Mouse (Mus musculus): Measurements from ENCODE around the gene Slc25a44. TPM values are rescaled to one million over a fixed set of nuclear protein-coding genes. Genes with fewer than 3 reads are reported as not detected.
A peak's percentile ranks its signal among the peaks of the same experiment; 100 is the strongest.

Gene Slc25a44
- total and polyA plus RNA-seq, 2 experiments from 2014 or later = 36.9 to 63.3 TPM

DNA sequence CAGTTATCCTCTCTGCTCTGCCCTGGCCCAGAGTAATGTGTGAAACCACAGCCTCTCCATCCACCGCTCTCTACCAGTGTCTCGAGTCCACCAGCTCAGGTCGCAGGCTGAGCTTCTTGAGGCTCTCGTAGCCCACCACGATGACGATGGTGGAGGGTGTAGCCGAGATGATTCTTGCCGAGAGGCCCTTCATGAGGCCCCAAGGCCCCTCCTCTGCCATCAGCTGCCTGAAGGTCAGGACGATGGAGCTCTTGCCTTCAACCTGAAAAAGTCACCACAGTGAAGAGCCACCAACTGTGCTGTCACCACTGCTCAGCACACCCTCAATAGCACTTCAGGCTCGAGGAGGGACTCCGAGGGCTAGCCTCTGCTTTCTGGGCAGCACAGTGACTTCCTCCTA, 12.3 kb downstream of the Slc25a44 start:
- TF ChIP-seq CTCF (IDR thresholded peaks at IDR 0.05; ENCODE audit: low read depth) = no peak
- H3K4me1 ChIP-seq (ENCODE audit: insufficient read depth) = peaks cover 7% of the 10 kb centered on the region; the same call in 1 of the 2 replicates
- no peak overlapping the region for H3K27ac ChIP-seq (ENCODE audit: low read depth, low read length)
- H3K27me3 ChIP-seq (ENCODE audit: insufficient read depth, low read length) = no peaks in the 10 kb centered on the region
- H3K4me3 ChIP-seq (ENCODE audit: low read depth, low read length) = no peak overlapping the region
- H3K4me2 ChIP-seq (ENCODE audit: low read depth) = no peak overlapping the region
- no peaks in the 10 kb centered on the region for H3K9me3 ChIP-seq (ENCODE audit: low read length)
- DNase-seq (no peak), ATAC-seq (no peak)
- 91% methylated on average over 11 of the region's 11 CpGs for WGBS
- no peak overlapping the region for H3K9ac ChIP-seq
- peaks cover 59% of the 10 kb centered on the region for H3K36me3 ChIP-seq (ENCODE audit: insufficient read depth)

DNA sequence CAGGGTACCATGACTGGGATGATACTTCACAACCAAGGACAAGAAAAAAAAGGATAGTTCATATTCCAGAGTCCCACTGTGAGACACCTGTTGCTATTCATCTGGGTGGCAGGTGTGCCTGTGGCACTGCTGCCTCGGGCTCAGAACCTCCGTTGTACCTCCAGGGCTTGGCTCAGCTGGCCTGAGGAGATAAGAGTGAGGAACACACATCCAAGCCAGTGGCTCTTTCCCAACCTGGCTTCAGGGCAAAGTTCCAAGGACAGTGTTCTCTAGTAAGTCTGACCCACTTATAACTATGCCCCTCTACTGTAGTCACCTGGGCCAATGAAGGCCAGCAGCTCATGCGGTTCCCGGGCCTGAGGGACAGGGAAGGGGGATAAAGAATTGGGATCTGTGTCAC, 13.3 kb downstream of the Slc25a44 start:
- Histone ChIP-seq H3K27me3 (ENCODE audit: insufficient read depth, low read length) (no peaks in the 10 kb centered on the region), H3K9ac (no peak overlapping the region), H3K9me3 (ENCODE audit: low read length) (no peaks in the 10 kb centered on the region), H3K4me1 (ENCODE audit: insufficient read depth) (peaks cover 7% of the 10 kb centered on the region; the same call in 1 of the 2 replicates), H3K27ac (ENCODE audit: low read depth, low read length) (no peak overlapping the region), H3K4me3 (ENCODE audit: low read depth, low read length) (no peak overlapping the region), H3K4me2 (ENCODE audit: low read depth) (no peak overlapping the region), H3K36me3 (ENCODE audit: insufficient read depth) (peaks cover 53% of the 10 kb centered on the region)
- DNase-seq = no peak
- ATAC-seq = no peak
- 94% methylated on average over 4 of the region's 4 CpGs for WGBS
- TF ChIP-seq CTCF (IDR thresholded peaks at IDR 0.05; ENCODE audit: low read depth) = no peak

DNA sequence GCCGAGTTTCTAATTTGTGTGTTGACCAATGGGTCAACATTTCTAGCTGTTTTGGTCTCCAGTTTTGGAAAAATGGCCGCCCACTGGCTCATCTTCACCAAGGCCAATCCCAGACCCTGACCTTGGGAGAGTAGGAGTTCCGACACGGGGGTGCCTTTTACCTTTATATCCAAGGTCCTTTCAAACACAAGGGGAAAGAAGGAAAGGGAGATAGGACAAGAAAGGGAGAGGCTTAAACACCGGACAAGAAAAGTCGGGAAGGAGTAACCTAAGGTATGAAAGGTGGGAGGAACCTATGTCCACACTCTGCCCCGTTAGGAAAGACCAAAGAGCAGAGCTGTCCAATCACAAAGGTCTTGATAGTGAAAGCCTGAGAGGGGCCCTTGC, 14.3 kb downstream of the Slc25a44 start:
- 23% methylated on average over 7 of the region's 7 CpGs for WGBS
- DNase-seq = no peak
- ATAC-seq = no peak
- TF ChIP-seq CTCF (IDR thresholded peaks at IDR 0.05; ENCODE audit: low read depth) = no peak
- Histone ChIP-seq H3K36me3 (ENCODE audit: insufficient read depth) (peaks cover 42% of the 10 kb centered on the region), H3K4me2 (ENCODE audit: low read depth) (peak overlapping the region; percentile 63), H3K4me1 (ENCODE audit: insufficient read depth) (peaks cover 7% of the 10 kb centered on the region; the same call in 1 of the 2 replicates), H3K4me3 (ENCODE audit: low read depth, low read length) (peak overlapping the region; percentile 70), H3K9me3 (ENCODE audit: low read length) (no peaks in the 10 kb centered on the region), H3K27me3 (ENCODE audit: insufficient read depth, low read length) (no peaks in the 10 kb centered on the region), H3K27ac (ENCODE audit: low read depth, low read length) (peak overlapping the region; percentile 90; the same call in 1 of the 2 replicates), H3K9ac (0 out of 2 replicates have a peak overlapping the region, but pooled peaks have one; percentile 73)

DNA sequence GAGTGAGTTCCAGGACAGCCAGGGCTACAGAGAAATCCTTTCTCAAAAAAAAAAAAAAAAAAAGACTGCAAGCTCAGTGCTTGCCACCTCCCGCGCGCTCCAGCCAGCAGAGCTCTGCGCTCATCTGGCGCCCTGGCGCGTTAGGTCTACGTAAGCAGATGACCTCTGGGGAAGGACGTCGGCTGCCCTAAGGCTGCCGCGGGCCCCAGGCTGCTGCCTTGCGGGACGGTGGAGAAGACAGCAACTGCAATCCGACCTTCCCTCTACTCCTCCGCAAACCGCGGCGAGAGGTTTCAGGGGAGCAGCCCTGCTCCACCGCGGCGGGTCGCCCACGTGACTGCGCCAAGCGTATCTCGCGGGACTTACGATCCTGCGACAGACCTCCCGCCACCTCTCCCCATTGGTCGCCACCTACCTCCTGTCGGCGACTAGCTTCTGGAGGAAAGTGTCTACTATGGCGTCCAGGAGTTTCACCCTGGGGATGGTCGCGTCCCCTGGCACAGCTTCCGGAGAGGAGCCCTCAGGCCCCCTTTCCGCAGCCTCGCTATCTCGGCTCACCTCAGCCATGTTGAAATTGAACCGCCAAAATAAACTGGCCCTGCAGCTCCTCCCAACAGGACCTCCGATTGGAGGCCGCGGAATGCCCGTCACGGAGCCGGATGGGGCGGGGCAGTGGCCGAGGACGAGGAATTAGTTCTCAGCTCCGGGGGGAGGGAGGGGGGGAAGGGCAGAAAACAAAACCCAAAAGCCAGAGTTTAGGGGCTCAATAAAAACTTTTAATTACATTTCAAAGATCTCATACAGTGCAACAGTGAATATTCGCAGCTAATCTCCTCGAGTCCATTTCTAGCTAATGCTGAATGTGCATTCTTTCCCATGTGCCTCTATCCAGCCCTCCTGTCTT, 14.9 kb downstream of the Slc25a44 start, which contains the start of gene Pmf1:
Gene Pmf1, minus strand, starts transcription at position 591 of the 904 bp plus-strand sequence.
- H3K27ac ChIP-seq (ENCODE audit: low read depth, low read length) = peak within 1 kb of the TSS; percentile 90
- peak within 1 kb of the TSS; percentile 63 for H3K4me2 ChIP-seq (ENCODE audit: low read depth)
- no peaks in the 10 kb centered on the region for H3K27me3 ChIP-seq (ENCODE audit: insufficient read depth, low read length)
- peaks cover 7% of the 10 kb centered on the region; the same call in 1 of the 2 replicates for H3K4me1 ChIP-seq (ENCODE audit: insufficient read depth)
- H3K9me3 ChIP-seq (ENCODE audit: low read length) = no peaks in the 10 kb centered on the region
- 0 out of 2 replicates have a peak, but pooled peaks have one; percentile 9 for TF ChIP-seq CTCF (IDR thresholded peaks at IDR 0.05; ENCODE audit: low read depth)
- H3K4me3 ChIP-seq (ENCODE audit: low read depth, low read length) = peak within 1 kb of the TSS; percentile 70
- under 1% methylated on average over 52 of the region's 54 CpGs for WGBS
- DNase-seq = peak; percentile 93
- peak within 1 kb of the TSS; percentile 73 for H3K9ac ChIP-seq
- peaks cover 36% of the 10 kb centered on the region for H3K36me3 ChIP-seq (ENCODE audit: insufficient read depth)
- peak; percentile 97 for ATAC-seq

DNA sequence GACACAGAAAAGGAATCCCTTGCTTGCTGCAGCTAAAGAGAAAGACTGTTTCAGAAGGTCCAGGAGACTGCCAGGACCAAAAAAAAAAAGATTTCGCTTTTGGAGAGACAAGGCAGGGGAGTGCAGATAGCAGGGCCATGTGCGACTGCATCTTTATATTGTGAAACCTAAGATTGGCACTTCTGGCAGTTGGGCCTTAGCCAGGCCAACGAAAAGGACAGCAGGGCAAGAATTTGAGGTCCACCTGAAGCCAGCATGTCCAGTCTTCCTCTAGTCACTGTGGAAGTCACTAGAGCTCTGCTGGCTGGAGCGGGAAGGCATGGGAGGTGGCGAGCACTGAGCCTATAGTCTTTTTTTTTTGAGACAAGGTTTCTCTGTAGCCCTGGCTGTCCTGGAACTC, 16.0 kb downstream of the Slc25a44 start:
- H3K4me1 ChIP-seq (ENCODE audit: insufficient read depth) = peaks cover 7% of the 10 kb centered on the region; the same call in 1 of the 2 replicates
- H3K36me3 ChIP-seq (ENCODE audit: insufficient read depth) = peaks cover 27% of the 10 kb centered on the region
- TF ChIP-seq CTCF (IDR thresholded peaks at IDR 0.05; ENCODE audit: low read depth) = no peak
- H3K27ac ChIP-seq (ENCODE audit: low read depth, low read length) = no peak overlapping the region
- H3K4me2 ChIP-seq (ENCODE audit: low read depth) = peak overlapping the region; percentile 63; the same call in 1 of the 2 replicates
- 62% methylated on average over 5 of the region's 5 CpGs for WGBS
- no peak overlapping the region for H3K4me3 ChIP-seq (ENCODE audit: low read depth, low read length)
- H3K9me3 ChIP-seq (ENCODE audit: low read length) = no peaks in the 10 kb centered on the region
- DNase-seq (no peak), ATAC-seq (no peak)
- H3K27me3 ChIP-seq (ENCODE audit: insufficient read depth, low read length) = no peaks in the 10 kb centered on the region
- H3K9ac ChIP-seq = no peak overlapping the region

DNA sequence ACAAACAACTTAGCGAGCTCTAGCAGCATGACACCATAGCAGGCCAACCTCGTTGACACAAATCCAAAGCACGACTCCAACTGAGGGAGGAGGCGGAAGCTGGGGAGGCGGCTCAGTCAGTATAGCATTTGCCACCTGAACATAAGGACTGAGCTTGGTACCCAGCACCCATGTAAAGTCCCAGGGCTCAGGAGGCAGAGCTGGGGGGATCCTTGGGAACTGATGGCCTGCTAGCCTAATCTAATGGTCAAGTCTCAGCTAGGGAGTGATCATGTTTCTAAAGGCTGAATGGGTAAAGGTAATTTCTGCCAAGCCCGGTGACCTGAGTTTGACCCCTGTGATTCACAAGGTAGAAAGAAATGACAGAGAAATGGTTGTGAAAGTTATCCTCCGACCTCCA, 17.4 kb downstream of the Slc25a44 start:
- Histone ChIP-seq H3K4me1 (ENCODE audit: insufficient read depth) (peaks cover 7% of the 10 kb centered on the region; the same call in 1 of the 2 replicates), H3K36me3 (ENCODE audit: insufficient read depth) (peaks cover 16% of the 10 kb centered on the region), H3K27ac (ENCODE audit: low read depth, low read length) (no peak overlapping the region), H3K27me3 (ENCODE audit: insufficient read depth, low read length) (no peaks in the 10 kb centered on the region), H3K4me3 (ENCODE audit: low read depth, low read length) (no peak overlapping the region), H3K9ac (no peak overlapping the region), H3K4me2 (ENCODE audit: low read depth) (no peak overlapping the region), H3K9me3 (ENCODE audit: low read length) (no peaks in the 10 kb centered on the region)
- DNase-seq (no peak), ATAC-seq (no peak)
- 57% methylated on average over 7 of the region's 7 CpGs for WGBS
- TF ChIP-seq CTCF (IDR thresholded peaks at IDR 0.05; ENCODE audit: low read depth) = no peak

DNA sequence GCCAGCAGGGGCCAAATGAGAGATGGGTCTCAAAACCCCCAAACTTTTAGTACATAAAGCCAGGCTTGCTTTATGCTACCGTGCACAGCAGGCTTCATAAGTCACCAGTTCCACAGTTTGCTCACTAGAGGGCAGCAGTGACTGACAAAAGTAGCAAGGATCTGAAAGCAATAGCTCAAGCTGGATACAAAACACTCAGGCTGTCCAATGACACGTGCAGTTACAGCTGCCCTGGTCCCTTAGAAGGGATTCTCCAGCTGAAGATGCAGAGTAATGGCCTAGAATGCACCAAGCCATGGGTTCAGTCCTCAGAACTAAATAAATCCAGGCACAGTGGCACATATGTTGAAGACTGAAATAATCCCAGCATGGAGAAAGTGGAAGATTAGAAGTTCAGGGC, 17.8 kb downstream of the Slc25a44 start:
- Histone ChIP-seq H3K4me3 (ENCODE audit: low read depth, low read length) (no peak overlapping the region), H3K9me3 (ENCODE audit: low read length) (no peaks in the 10 kb centered on the region), H3K27ac (ENCODE audit: low read depth, low read length) (no peak overlapping the region), H3K4me2 (ENCODE audit: low read depth) (no peak overlapping the region), H3K9ac (no peak overlapping the region), H3K4me1 (ENCODE audit: insufficient read depth) (peaks cover 7% of the 10 kb centered on the region; the same call in 1 of the 2 replicates), H3K36me3 (ENCODE audit: insufficient read depth) (peaks cover 11% of the 10 kb centered on the region), H3K27me3 (ENCODE audit: insufficient read depth, low read length) (no peaks in the 10 kb centered on the region)
- TF ChIP-seq CTCF (IDR thresholded peaks at IDR 0.05; ENCODE audit: low read depth) = peak; percentile 97
- DNase-seq = peak; percentile 91
- peak; percentile 38 for ATAC-seq
- 0% methylated on average over 2 of the region's 2 CpGs for WGBS

Data from forebrain, postnatal 0 days (tissue).